Mouse (Mus musculus): ENCODE measurements around the gene D430041D05Rik. TPM values are rescaled to one million over a fixed set of nuclear protein-coding genes. Genes with fewer than 3 reads are reported as not detected.

D430041D05Rik gene
- polyA plus RNA-seq, 1 experiment = 0.60 TPM

DNA sequence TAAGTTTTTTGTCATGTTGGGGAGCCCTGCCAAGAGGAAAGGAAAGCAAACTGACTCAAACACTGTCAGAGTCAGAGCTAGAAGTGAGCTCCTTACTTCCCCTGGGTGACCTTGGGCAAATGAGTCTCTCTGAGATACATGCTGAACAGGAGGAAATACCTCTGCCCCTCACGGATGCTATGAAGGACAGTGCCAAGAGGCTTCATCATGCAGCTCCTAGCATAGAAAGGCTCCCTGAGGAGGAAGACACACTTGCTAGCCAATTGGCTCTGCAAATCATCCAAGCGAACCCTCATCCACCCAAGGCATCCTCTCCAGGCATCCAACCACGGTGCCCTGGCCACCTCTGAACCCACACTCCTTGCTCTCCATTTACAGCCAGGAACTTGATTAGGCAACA lies 51.5 kb downstream of the D430041D05Rik start:
- TF ChIP-seq TCF3 (IDR thresholded peaks at IDR 0.05; ENCODE audit: insufficient read length, low read depth) (no peak), POLR2A (IDR thresholded peaks at IDR 0.05; ENCODE audit: insufficient read length, low read depth) (no peak), MYOD1 (IDR thresholded peaks at IDR 0.05; ENCODE audit: control insufficient read depth in 1 of 3, insufficient read length in 2 of 3, low read depth in 2 of 3) (no peak), POLR2AphosphoS2 (IDR thresholded peaks at IDR 0.05; ENCODE audit: insufficient read length, low read depth) (no peak), CEBPB (IDR thresholded peaks at IDR 0.05; ENCODE audit: insufficient read depth, poor library complexity, severe bottlenecking) (no peak), REST (IDR thresholded peaks at IDR 0.05; ENCODE audit: insufficient read depth, insufficient read length) (no peak), E2F4 (IDR thresholded peaks at IDR 0.05; ENCODE audit: insufficient read depth) (no peak), MAX (IDR thresholded peaks at IDR 0.05; ENCODE audit: low read depth) (no peak), SRF (IDR thresholded peaks at IDR 0.05; ENCODE audit: control insufficient read depth, insufficient read length, low read depth) (no peak), MYOG (IDR thresholded peaks at IDR 0.05; ENCODE audit: control insufficient read depth in 1 of 3, insufficient read depth in 1 of 3, insufficient read length in 2 of 3, low read depth in 2 of 3) (no peak), TCF12 (IDR thresholded peaks at IDR 0.05; ENCODE audit: insufficient read depth, poor library complexity, severe bottlenecking) (no peak), USF1 (IDR thresholded peaks at IDR 0.05; ENCODE audit: low read depth) (no peak)
- peaks cover 17% of the 10 kb centered on the region for H3K27me3 ChIP-seq (ENCODE audit: control insufficient read depth, insufficient read depth, insufficient read length)
- H3K79me2 ChIP-seq (ENCODE audit: control insufficient read depth, insufficient read depth) = no peaks in the 10 kb centered on the region
- H3ac ChIP-seq (ENCODE audit: control insufficient read depth, insufficient read length) = no peak overlapping the region
- no peak overlapping the region for H3K4me2 ChIP-seq (ENCODE audit: low read depth)
- no peak overlapping the region for H3K4me3 ChIP-seq
- no peaks in the 10 kb centered on the region for H3K36me3 ChIP-seq (ENCODE audit: control insufficient read depth, insufficient read depth)

DNA sequence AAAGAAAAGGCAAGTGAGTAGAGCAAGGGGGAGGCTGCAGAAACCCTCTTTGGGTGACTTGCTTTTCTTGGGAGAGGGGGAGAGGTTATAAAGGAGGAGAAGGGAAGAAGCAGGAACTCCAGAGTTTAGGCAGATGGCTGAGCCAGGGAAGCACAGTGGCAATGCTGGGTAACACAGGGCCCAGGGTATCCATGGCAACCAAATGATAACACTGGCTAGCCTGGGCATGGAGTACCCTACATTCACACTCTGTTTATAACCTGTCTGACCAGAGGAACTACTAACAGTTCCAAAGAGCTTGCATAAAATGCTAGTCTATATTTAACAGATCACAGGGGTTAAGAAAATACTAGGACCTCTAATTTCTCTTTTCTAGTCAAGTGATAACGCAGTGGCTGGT lies 51.9 kb downstream of the D430041D05Rik start:
- Histone ChIP-seq H3K4me2 (ENCODE audit: low read depth) (no peak overlapping the region), H3K4me3 (no peak overlapping the region), H3K79me2 (ENCODE audit: control insufficient read depth, insufficient read depth) (no peaks in the 10 kb centered on the region), H3ac (ENCODE audit: control insufficient read depth, insufficient read length) (no peak overlapping the region), H3K27me3 (ENCODE audit: control insufficient read depth, insufficient read depth, insufficient read length) (peaks cover 17% of the 10 kb centered on the region), H3K36me3 (ENCODE audit: control insufficient read depth, insufficient read depth) (no peaks in the 10 kb centered on the region)
- TF ChIP-seq MYOD1 (IDR thresholded peaks at IDR 0.05; ENCODE audit: control insufficient read depth in 1 of 3, insufficient read length in 2 of 3, low read depth in 2 of 3) = no peak
- TF ChIP-seq MYOG (IDR thresholded peaks at IDR 0.05; ENCODE audit: control insufficient read depth in 1 of 3, insufficient read depth in 1 of 3, insufficient read length in 2 of 3, low read depth in 2 of 3) = no peak
- no peak for TF ChIP-seq TCF12 (IDR thresholded peaks at IDR 0.05; ENCODE audit: insufficient read depth, poor library complexity, severe bottlenecking)
- no peak for TF ChIP-seq POLR2AphosphoS2 (IDR thresholded peaks at IDR 0.05; ENCODE audit: insufficient read length, low read depth)

DNA sequence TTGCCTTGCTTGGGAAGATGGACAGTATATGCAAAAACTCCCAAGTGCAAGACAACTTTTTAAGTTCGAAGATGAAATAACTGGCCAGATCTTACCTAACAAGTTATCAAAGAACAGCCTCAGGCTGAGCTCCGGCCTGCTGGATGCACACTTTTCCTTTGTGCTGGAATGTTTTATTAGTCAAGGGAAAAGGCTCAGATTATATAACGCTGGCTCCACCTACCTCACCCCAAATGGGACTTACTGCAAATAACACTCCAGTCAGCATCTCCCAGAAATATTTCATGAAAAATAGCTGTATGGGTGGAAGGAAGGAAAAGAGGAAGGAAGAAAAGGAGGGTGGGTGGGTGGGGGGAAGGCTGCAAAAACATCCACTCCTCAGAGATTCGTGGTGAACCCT lies 54.3 kb downstream of the D430041D05Rik start:
- Histone ChIP-seq H3K4me3 (no peak overlapping the region), H3K36me3 (ENCODE audit: control insufficient read depth, insufficient read depth) (no peaks in the 10 kb centered on the region), H3K4me2 (ENCODE audit: low read depth) (no peak overlapping the region), H3K79me2 (ENCODE audit: control insufficient read depth, insufficient read depth) (no peaks in the 10 kb centered on the region), H3ac (ENCODE audit: control insufficient read depth, insufficient read length) (no peak overlapping the region), H3K27me3 (ENCODE audit: control insufficient read depth, insufficient read depth, insufficient read length) (peaks cover 11% of the 10 kb centered on the region)
- TF ChIP-seq SRF (IDR thresholded peaks at IDR 0.05; ENCODE audit: control insufficient read depth, insufficient read length, low read depth) (no peak), TCF3 (IDR thresholded peaks at IDR 0.05; ENCODE audit: insufficient read length, low read depth) (no peak), MAX (IDR thresholded peaks at IDR 0.05; ENCODE audit: low read depth) (no peak), REST (IDR thresholded peaks at IDR 0.05; ENCODE audit: insufficient read depth, insufficient read length) (no peak), USF1 (IDR thresholded peaks at IDR 0.05; ENCODE audit: low read depth) (no peak), CEBPB (IDR thresholded peaks at IDR 0.05; ENCODE audit: insufficient read depth, poor library complexity, severe bottlenecking) (no peak), E2F4 (IDR thresholded peaks at IDR 0.05; ENCODE audit: insufficient read depth) (no peak), POLR2A (IDR thresholded peaks at IDR 0.05; ENCODE audit: insufficient read length, low read depth) (no peak), POLR2AphosphoS2 (IDR thresholded peaks at IDR 0.05; ENCODE audit: insufficient read length, low read depth) (no peak), TCF12 (IDR thresholded peaks at IDR 0.05; ENCODE audit: insufficient read depth, poor library complexity, severe bottlenecking) (no peak), MYOG (IDR thresholded peaks at IDR 0.05; ENCODE audit: control insufficient read depth in 1 of 3, insufficient read depth in 1 of 3, insufficient read length in 2 of 3, low read depth in 2 of 3) (no peak), MYOD1 (IDR thresholded peaks at IDR 0.05; ENCODE audit: control insufficient read depth in 1 of 3, insufficient read length in 2 of 3, low read depth in 2 of 3) (no peak)

DNA sequence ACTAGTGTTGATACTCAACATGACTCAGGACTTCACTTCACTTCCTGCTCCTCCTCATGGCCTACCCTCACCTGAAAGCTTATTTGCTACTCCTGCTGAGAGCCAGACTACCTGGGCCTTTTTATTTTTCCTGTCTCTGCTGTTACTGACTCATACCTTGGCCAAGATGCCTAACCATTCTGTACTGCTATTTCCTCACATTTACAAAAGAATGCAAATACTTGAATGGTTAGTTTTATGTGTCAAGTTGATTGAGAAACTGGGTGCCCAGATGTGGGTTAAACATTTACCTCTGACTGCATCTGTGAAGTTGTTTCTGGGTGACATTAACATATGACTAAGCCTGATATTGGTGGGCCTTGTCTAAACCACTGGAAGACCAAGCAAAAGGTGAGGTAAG lies 56.7 kb downstream of the D430041D05Rik start:
- TF ChIP-seq SRF (IDR thresholded peaks at IDR 0.05; ENCODE audit: control insufficient read depth, insufficient read length, low read depth) = no peak
- TF ChIP-seq CEBPB (IDR thresholded peaks at IDR 0.05; ENCODE audit: insufficient read depth, poor library complexity, severe bottlenecking) = no peak
- TF ChIP-seq MYOD1 (IDR thresholded peaks at IDR 0.05; ENCODE audit: control insufficient read depth in 1 of 3, insufficient read length in 2 of 3, low read depth in 2 of 3) = no peak
- no peak for TF ChIP-seq POLR2AphosphoS2 (IDR thresholded peaks at IDR 0.05; ENCODE audit: insufficient read length, low read depth)
- TF ChIP-seq TCF3 (IDR thresholded peaks at IDR 0.05; ENCODE audit: insufficient read length, low read depth) = no peak
- no peak for TF ChIP-seq E2F4 (IDR thresholded peaks at IDR 0.05; ENCODE audit: insufficient read depth)
- no peak for TF ChIP-seq TCF12 (IDR thresholded peaks at IDR 0.05; ENCODE audit: insufficient read depth, poor library complexity, severe bottlenecking)
- TF ChIP-seq MAX (IDR thresholded peaks at IDR 0.05; ENCODE audit: low read depth) = no peak
- no peak for TF ChIP-seq MYOG (IDR thresholded peaks at IDR 0.05; ENCODE audit: control insufficient read depth in 1 of 3, insufficient read depth in 1 of 3, insufficient read length in 2 of 3, low read depth in 2 of 3)
- TF ChIP-seq USF1 (IDR thresholded peaks at IDR 0.05; ENCODE audit: low read depth) = no peak
- no peak for TF ChIP-seq POLR2A (IDR thresholded peaks at IDR 0.05; ENCODE audit: insufficient read length, low read depth)
- TF ChIP-seq REST (IDR thresholded peaks at IDR 0.05; ENCODE audit: insufficient read depth, insufficient read length) = no peak
- Histone ChIP-seq H3K79me2 (ENCODE audit: control insufficient read depth, insufficient read depth) (no peaks in the 10 kb centered on the region), H3K27me3 (ENCODE audit: control insufficient read depth, insufficient read depth, insufficient read length) (peaks cover 10% of the 10 kb centered on the region), H3ac (ENCODE audit: control insufficient read depth, insufficient read length) (no peak overlapping the region), H3K4me2 (ENCODE audit: low read depth) (no peak overlapping the region), H3K4me3 (no peak overlapping the region), H3K36me3 (ENCODE audit: control insufficient read depth, insufficient read depth) (no peaks in the 10 kb centered on the region)

DNA sequence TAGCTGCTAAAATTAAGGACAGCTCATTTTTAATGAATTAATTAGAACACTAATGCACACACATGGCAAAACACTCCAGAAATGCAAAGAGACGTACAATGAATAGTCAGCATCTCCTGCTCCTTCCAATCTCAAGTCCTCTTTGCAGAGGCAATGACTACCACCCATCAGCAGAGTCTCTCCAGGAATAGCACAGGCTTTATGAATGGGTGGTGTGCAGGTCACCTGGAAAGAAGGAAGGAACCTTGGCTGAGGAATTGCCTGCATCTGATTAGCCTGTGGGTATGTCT lies 58.7 kb downstream of the D430041D05Rik start:
- Histone ChIP-seq H3K27me3 (ENCODE audit: control insufficient read depth, insufficient read depth, insufficient read length) (no peaks in the 10 kb centered on the region), H3K36me3 (ENCODE audit: control insufficient read depth, insufficient read depth) (no peaks in the 10 kb centered on the region), H3ac (ENCODE audit: control insufficient read depth, insufficient read length) (no peak overlapping the region), H3K4me2 (ENCODE audit: low read depth) (no peak overlapping the region), H3K4me3 (no peak overlapping the region), H3K79me2 (ENCODE audit: control insufficient read depth, insufficient read depth) (no peaks in the 10 kb centered on the region)
- no peak for TF ChIP-seq POLR2A (IDR thresholded peaks at IDR 0.05; ENCODE audit: insufficient read length, low read depth)

All from myocyte (in vitro differentiated cells).